Mouse (Mus musculus) layer of hippocampus, adult 9-11 months (tissue): Measurements from ENCODE around the gene Cd37.

Experiments used
- DNase-seq: peaks from one replicate; pipeline ENCODE4 v3.0.0; 2022

The Cd37 gene

DNA sequence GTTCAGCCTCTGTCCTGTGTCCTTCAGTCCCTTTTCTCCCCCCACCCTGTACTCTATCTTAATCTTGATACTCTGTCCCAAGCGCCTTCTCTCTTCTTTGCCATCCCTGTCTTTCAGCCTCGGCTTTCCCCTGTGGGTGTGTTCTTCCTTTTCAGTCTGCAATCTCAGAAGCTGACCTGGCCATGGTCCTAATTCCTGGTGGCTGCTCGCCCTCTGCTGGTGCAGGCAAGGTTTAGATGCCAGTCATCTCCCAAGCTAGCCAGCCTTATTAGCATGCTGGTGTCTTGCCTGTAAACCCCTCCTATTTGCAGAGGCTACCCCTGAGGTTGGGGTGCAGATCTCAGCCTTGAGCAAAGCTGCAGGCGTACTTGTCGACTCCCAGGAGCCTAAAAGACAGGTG, 40.5 kb downstream of the Cd37 start:
- peak; percentile 75 for DNase-seq

DNA sequence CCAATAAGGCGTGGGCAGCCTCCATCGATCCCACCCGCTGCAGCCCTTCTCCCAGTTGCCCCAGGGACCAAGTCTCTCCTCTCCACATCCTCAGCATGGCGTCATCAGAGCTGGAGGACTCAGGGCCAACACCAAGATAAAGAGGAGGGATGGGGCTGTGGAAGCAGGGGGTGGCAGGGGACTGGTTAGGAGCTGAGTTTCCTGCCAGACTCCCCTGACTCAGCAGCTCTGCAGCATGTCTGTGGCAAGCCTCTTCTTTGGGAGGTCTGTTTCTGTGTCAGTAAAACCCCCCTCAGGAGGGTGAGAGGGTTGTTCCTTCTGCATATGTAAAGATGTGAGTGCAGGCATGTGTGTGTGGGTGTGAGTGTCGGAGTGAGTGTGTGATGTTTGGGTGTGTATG, 41.9 kb downstream of the Cd37 start:
- DNase-seq = no peak

DNA sequence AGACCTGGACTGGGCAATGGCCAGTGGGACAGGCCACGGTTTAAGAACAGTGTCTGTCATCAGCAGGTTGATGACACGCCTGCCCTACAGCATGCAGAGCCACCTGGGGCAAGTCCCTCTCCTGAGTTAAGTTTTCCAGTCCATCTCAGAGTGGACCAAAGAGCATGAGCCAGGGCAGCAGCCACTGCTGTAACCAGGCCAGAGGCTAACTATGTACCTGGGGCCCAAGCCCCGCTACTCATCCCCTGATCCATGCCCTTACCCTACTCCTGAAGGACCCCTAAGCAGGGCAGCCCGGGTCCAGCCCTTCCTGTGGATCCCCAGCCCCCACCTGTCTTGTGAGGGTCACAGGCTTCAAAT, 42.8 kb downstream of the Cd37 start:
- no peak for DNase-seq

DNA sequence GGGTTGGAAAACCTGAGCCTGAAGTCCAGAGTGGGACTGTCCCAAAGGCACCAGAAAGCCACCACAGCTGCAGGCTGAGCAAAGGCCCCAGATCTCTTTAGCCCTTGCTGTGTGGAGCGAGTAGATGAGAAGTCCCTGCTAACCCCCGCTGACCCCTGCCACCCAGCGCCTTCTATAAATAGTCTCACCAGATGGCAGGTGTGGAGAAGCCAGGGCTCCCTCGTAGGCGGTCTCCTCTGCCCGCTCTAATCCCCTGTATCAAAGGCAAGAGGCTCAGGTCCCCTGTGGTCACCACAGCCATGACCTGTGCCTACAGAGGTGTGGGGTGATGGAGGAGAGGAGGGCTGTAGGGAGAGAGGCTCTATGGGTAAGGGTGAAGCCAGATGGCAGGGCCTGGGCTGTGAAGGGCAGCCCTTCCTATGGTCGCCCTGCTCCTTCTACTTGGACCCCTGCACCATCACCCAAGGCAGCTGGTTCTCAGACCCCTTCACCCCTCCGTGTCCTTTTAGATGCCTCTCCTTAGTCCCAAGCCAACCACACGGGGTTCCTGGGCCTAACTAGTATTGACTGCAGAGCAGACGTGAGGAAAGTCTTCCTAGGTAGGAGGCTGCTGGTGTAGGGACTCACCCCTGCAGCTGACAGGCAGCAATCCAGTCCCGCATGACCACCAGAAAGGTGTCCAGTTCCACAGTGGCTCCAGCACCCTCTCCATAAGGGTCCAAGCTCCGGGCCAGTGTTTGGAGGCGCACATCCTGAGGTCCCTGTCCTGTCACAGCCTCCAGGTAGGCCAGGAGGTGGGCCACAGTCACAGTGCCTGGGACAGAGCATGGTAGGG, 43.4 kb downstream of the Cd37 start:
- no peak for DNase-seq

DNA sequence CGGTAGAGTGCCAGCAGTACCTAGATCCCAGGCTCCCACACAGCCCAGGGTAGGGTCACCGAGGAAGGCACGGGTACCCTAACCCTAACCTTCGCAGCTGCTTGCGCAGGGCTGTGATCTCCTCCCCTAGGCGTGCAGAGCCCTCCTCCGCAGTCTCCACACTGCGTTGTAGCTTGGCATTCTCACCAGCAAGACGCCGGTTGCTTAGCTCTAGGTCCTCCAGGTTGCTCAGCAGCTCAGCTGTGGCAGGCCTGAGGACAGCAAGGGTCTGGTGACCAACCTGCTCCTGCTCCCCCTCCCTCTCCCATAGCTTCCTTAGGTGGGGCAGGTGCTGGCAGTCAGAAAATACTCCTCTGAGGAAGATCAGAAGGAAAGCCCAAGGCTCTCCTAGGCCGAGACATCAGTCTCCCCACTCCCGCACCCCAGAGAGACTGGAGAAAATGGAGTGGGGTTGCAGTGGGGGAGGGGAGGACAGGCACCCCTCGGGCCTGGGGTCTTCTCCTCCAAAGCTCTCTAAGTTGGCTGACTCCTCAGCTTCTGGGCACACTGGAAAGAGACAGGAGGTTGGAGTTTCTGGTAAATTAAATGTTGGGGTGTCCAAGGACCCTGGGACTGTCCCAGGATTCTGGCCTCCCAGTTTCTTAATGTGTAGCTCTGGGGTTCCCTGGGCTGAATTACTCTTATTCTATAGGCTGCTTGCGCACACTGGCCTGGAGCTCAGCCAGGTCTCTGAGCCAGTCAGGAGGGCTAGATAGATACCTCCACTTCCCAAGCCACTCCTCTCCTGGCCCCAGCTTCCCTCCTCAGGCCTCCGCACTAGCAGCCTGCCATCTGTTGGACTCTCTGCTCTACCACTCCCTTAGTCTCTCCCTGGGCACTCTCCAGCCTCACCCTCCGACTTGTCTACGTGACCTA, 44.8 kb downstream of the Cd37 start:
- DNase-seq = no peak

DNA sequence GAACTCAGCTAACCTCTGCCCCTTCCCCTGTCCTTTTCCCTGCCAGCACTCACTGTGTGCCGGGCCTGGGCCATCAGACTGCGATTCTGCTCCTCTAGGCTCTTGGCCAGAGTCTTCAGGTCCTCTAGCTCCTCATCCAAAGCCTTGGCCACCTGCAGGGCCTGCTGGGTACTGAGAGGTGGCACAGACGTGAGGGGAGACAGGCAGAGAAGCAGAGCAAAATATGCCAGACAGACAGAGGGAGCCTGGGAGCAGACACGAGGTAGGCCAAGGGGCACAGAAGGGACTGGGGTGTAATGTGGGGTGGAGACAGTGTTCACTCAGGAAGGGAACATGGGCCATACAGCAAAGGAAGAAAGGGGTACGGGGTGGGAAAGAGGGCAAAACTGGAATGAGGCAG, 45.5 kb downstream of the Cd37 start:
- no peak for DNase-seq

DNA sequence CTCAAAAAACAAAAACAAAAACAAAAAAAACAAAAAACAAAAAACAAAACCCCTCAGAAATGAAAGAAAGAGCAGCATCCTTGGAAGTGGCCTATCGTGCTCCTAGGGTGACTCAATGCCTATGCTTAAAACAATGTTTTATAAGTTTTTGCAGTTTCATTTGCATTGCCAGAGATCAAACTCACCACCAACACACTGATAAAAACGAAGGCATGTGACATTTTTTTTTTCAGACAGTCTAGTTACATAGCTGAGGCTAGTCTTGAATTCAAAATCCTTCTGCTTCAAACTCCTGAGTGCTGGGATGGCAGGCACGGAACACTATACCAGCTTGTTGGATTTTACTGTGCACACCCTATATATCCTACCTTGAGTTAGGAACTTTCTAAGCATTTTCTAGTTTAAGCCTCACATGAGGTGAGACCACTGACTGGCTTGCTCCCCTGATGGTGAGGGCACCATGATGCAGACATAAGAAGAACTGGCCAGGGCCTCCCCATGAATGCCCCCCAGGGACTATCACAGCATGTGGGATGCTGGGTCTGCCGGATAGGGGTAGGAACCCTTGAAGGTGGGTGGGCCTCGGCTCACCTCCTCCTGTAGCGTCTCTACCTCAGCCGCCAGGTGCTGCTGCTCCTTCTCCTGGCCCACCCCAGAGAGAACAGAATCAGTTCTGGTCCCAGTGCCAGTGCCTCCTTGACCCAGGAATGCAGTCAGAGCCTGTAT, 46.2 kb downstream of the Cd37 start:
- DNase-seq = no peak

DNA sequence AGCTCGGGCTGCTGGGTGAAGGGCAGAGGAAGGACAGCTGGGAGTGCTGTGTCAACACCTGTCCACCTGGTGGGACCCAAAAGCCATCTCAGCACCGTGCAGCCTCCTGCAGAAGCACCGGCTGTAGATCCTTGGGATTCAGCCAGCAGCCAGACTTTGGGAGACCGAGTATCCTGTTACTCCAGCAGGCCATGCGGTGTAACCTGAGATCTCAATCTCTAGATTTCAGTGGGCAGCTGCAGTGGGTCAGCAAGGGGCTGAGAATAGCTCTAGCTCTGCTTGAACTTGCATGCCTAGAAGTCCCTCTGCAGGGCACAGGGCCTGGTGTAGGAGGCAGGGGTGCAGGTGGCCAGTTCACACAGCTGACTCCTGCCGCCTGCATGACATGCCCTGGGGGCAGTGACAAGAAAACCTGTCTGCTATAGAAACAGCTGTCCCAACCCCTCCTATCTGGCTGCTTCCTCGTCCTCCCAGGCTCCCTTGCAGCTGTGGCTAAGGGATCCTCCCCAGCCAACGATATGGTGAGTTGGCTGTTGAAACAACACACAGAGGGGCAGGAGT, 47.0 kb downstream of the Cd37 start:
- DNase-seq = no peak

DNA sequence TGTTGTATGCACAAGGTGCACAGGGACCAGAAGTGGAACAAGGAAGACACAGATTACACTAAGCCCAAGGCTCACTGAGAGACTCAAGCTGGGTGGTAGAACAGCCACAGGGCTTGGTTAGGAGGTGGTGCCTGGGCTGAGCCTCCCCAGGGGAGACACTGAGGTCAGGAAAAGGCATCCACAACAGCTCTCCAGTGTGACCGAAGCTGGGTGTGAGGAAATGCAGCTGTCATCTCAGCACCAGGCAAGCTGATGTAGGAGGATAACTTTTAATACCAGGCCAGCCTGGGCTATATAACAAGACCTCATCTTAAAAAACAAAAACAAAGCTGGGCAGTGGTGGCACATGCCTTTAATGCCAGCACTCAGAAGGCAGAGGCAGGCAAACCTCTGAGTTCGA, 47.8 kb downstream of the Cd37 start:
- no peak for DNase-seq

DNA sequence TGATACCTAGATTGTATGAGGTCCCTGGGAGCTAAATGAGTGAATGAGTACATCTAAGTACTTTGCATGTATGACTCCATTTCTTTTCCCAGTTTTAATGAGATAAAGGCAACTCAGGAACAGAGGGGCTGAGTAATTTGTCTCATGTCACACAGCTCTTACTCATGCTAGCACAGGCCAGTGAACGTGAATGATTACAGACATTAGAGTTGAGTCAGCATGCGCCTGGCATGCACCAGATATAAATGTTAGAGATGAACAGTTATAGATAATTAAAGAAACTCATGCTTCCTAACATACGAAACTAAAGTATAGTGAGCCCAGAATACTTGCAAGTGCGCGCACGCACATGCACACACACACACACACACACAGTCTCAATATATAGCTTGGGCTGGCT, 48.7 kb downstream of the Cd37 start:
- DNase-seq = no peak

DNA sequence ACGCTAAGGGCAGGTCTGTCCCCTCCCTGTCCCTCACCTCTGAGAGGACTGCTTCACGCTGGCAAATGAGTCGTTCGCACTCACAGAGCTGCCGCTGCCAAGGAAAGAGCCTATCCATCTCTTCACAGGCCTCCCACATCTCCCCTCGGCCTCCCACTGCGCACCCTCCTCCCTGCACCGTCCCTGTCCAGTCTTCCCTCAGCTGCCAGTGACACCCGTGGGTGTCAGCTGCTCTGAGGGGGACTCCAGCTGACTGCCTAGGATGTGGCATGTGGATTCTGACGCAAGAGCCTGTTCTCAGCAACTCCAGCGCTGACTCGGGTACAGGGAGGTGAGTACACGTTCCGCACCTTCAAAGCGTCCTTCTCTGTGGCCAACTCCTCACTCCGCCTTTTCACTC, 49.3 kb downstream of the Cd37 start:
- DNase-seq = no peak

DNA sequence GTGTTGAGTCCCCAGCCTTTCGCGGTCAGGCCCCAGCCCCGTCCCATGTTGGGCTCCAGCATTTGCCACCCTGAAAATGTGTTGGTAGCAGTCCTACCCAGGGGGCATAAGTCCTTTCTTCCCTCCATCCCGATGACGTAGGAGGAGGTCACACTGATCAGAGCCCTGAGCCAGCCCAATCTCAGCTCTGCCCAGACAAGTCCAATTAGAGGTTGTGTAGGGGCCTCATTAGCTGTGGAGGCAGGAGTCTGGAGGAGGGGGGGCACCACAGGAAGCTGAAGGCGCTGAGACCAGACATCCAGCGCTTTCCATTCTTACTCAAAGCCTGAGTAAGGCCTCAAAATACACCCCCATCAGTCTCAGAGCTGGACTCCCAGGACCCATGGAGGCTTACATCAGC, 53.0 kb downstream of the Cd37 start:
- no peak for DNase-seq

DNA sequence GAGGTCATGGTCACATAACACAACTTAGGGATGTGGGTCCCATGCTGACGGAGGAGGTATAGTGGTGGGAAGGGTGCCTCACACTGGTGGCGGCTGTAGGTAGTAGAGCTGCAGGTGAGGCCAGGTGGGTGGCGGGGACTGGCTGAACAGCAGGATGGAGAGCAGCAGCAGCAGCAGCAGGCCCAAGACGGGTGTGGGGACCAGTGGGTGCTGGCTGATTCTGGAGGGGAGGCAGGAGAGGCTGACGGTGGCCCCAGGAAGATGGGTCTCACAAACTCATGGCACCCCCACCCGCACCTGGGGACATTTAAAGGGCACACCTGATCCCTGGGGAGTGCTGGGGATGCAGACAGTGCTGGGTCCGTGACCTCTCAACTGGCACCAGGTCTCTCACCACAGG, 55.2 kb downstream of the Cd37 start:
- DNase-seq = no peak
